Mouse (Mus musculus) heart, postnatal 0 days (tissue): ENCODE data around the gene Znrf3.

ENCODE experiments used
- CTCF ChIP-seq: IDR thresholded peaks from 2 replicates; pipeline ENCODE4 v1.5.1; 2016; ENCODE audit warnings: antibody characterized with exemption, control low read depth, low read depth
- EP300 ChIP-seq: IDR thresholded peaks from 2 replicates; pipeline ENCODE4 v1.6.1; 2016; ENCODE audit warnings: antibody characterized with exemption, low read depth

DNA sequence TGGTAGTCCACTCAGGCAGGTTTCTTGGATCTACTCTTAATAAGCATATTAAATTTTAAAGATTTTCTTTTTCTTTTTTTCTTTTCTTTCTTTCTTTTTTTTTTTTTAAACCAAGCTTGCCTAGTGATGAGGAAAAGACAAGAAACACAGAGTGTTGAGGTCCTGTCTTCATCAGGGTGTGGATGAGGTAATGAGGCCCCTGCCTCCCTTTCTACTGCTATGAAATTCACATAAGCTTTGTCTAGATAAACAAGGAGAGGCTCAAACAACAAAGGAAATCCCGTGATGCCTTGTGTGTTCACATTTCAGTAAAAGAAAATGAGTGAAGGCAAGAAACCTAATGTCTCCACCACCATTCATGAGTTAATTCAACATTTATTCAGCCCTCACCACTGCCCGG, 196.4 kb downstream of the Znrf3 start:
- TF ChIP-seq CTCF (no peak), EP300 (no peak)
